Mouse (Mus musculus) layer of hippocampus, adult 9-11 months (tissue): ENCODE data around the gene Dgkb.

ENCODE experiments used
- DNase-seq: peaks from one replicate; pipeline ENCODE4 v3.0.0; 2022

Dgkb gene

DNA sequence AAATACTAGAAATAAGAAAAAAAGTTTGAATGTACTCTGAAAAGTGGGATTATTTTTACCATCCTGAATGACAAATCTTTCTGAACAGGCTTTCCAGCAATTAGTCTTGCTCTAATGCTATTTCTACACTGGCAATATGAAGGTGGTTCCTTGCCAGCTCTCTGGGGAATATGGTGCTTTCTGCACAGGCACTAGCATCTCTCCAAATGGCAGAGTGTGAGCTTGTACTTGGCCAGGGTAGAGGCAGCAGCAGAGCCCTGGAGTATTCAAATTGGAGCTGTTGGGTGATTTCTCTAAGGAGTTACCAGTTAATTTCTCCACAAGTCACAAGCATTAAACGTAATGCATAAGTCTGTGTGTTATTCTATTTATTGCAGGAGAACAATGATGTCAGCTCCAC is 569.5 kb downstream of the Dgkb start:
- peak; percentile 90 for DNase-seq

DNA sequence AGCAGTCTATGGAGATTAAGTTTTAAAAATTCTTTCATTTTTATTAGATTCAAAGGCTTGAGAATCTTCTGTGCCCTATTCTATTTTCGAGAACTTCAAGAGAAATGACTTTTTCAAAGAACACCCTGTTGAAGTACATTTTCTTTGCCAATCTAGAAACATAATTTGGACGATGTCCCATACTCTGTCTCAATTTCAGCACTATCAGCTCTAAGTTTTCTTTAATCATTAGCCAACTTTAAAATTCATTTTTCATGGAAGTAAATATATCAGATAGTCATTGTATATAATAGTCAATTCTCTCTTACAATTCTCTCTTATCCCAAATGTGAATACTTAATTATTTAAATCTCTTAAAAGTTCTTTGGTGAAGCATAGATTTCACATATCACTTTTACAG is 570.1 kb downstream of the Dgkb start:
- no peak for DNase-seq

DNA sequence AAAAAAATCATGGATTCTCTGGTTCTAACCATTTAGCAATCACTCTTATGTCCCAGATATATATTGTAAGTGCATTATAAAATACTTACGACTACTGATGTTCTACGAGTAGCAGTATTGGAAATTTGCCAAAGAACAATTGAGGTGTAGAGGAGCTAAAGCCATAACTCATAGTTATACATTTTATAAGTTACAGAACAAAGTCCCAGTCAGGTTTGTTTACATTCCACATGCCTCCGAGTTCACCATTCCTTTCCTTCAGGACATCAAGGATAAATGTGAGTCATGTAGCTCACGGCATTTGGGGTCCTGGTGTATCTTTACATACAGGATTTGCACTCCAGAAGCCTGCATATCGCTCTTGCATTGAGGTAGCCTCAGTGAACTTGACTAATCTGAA is 570.7 kb downstream of the Dgkb start:
- no peak for DNase-seq

DNA sequence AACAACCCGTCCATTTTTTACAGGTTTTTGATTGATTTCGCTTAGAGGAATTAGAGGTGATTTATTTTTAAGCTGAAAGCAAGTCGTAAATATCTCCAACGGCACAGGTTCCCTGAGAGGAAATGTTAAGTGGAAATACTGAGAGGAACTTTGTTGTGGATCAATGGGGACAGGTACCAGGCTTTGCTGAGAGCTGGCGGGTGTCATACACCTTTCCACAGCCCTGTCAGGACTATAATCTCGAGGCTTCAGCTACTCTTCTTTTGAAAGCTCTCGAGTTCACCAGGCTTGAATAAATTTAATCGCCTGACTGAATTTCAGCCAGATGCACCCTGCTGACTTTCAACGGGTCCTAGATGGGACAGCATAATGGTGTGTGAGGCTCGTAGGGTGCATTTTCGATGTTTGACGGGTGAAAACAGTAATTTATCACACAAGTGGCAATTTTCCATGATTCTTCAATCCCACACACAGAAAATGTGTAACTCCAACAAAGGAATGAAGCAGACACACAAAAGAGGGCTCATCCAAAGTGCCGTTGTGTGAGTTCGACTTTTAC is 580.3 kb downstream of the Dgkb start:
- no peak for DNase-seq

DNA sequence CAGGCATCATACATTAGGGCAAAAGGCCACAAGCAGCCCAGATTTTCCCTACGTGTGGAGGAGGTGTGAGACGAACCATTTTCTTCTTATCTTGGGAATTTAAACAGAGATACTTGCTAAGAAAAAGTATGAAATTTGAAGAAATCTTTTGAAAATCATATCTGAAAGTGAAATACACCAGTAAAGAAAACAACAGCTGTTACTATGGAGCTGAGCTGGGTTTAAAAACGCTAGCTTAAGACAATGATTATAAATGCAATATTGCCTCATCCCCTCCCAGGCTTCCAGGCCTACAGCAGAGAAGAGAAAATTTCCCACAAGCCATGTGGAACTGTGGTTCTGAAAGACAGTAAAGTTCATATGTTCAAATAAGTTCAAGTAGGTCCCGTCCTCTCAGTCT is 582.6 kb downstream of the Dgkb start:
- peak; percentile 13 for DNase-seq

DNA sequence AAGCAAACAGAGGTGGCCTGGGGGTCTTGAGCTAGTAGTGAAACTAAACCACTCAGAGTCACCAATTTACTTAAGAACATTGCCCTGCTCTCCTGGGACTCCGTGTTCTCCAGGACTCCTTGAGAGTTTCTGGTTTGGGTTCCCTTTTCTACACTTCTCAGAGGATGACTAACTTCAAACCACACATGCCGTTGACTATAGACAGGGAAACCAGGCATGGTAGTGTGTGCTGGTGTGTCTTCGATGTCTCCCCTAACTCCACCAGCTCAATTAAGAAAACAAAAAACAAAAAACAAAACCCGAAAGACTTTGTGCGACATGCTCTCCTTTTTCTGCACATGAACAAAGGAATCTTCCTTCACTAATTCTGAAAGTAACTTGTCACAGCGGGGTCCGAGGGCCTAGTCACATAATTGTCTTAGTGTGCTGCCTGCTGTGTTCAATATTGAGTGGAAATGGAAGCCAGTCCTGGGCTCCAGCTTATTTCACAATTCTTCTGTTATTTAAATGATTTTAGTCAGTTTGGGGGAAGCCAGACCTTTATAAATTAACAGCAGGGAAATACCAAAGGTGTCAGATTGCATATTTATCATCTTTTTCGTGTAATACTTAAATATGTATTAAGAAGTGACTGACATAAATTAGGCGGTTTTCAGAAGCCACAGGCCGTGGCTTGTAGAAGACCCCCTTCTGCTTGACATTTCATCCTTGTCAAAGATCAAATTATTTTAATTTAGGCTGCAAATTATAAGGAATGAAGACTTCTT is 618.0 kb downstream of the Dgkb start:
- DNase-seq = no peak

DNA sequence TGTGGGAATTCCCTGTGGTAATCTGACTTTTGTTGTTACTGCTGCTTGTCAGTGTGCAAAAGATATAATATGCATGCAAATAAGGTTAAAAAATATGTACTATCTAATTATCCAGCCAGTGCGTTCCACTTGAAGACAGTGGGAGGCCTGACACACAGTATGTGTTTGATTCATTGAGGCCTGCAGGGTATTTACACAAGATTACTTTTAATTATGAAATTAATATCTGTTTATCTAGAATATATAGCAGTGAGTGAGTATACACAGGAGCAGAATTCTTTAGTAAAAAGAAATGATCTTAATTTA is 618.6 kb downstream of the Dgkb start:
- no peak for DNase-seq

DNA sequence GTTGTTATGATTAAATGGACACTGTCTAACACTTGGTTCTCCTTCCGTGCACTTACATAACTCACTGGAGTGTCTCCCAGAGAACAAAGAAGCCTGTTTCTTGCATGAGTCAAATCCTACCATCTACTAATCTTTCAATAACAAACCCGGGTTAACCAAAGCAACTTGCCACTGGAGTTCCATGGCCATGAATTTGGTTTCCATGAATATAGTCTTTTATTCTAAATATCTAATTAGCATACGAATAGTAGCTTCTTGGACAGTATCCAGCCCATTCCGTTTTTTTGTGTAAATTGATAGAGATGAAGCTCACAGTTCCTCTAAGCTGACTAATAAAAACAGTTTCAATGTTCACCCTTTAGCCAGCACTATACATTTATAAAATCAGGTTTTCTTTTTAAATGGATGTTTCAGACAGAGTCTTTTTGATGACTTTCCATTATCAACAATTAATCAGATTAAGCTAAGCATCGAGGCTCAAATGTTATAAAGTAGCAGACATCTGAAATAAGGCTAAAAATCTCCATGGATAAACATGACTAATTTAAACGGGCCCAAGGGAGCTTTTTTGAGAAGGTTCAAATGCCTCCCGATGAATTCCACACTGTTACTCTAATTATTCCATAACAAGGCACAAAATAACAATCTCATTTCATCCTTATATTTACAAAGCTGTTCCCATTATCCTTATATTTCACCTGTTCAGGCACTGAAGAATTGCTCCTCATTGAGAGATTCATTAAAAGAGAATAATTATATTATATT is 633.0 kb downstream of the Dgkb start:
- DNase-seq = no peak

DNA sequence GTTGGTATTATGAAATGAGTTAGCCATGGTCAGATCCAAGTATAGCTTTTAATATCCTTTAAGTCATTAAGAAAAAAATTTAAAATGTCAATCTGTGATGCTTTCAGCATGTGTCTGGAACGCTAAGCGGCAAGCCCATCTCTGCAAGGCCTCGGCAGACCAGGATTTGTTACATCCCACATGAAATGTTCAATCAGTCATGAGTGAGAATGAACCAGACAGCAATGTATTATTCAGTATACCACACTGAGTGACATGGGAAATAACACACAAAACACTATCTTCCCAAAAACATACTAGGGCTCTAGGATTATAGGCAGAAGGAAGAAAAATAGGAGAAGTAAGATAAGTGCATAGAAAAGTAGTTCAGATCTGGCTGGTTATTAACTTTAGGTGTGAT is 634.2 kb downstream of the Dgkb start:
- DNase-seq = no peak

DNA sequence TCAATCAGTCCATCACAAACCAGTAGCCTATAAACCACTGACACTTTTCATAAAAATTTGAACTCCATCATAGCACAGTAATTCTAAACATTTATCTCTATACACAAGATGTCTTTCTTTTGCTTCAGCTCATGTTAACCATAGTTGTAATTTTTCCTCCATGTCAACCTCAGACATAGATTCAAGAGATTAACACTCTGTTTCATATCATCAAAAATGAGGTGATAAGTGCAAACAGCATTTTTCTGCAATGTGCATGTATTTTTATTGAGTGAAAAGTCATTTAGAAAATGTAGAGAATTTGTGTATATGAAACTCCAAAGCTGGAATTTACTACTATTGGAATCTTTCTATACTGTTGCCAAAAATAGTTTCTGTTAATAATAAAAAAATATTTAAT is 650.7 kb downstream of the Dgkb start:
- DNase-seq = no peak

DNA sequence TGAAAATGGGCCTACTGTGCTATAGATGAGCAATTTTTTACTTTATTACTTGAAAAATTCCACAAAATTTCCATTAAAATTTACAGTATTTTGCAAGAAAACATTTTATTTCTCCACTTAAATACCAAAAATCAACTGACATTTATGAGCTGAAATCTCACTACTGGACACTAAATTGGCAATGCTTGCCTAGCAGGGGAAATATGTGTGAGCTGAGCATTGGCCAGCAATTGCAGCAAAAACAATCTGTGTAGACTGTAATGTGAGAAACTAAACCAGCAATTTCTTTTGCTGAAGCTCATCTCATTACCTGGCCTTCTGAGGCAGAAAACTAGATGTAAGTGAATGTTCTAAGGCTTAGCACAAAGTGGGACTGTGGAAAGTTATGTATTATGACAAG is 651.1 kb downstream of the Dgkb start:
- DNase-seq = no peak

DNA sequence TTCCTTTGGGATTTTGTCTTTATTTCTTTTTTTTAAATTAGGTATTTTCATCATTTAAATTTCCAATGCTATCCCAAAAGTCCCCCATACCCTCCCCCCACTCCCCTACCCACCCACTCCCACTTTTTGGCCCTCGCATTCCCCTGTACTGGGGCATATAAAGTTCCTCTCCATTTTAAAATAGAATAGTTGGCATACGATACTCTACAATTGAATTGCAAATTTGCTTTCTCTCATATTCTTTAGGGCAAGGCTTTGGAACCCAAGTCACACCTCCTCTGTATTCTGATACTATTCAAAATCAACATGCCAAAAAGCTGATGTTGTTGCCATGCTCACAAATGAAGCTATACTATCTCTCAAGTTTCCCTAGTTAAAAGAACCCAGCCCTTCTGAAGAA is 679.7 kb downstream of the Dgkb start:
- no peak for DNase-seq

DNA sequence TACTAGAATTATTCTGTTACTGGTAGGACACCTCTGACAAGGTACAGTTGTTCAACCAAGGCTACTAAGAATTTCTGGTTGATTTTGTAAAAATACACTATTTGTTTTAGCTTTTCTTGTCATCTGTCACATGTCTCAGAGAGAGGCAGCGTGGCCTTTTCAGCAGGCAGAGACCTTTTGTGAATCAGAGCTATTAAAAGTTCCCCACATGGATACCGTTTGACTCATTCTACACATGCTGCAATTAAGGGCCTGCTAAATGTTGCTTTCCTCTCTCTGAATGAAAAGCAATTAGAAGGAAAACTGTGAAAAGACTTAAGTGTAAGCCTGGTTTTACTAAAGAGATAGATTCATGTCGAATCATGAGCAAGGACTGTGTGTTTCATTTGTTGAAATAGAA is 683.4 kb downstream of the Dgkb start:
- no peak for DNase-seq

DNA sequence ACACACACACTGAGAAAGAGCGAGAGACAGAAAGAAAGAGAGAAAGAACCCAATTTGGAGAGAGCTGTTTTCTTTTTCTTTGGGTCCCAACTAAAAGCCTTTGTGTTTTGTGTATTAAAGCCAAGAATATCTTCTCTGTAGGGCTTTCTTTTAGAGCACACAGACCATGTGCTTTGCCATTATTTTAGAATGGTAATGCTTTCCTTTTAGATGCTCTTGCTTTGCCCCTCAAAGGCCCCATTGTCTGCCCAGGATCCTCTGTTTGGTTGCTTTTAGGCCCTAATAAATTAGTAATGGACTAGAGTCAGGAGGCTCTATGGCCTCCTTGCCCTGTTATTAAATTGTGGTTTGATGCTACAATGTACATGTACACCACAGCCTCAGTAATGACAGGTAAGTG is 690.7 kb downstream of the Dgkb start:
- no peak for DNase-seq

DNA sequence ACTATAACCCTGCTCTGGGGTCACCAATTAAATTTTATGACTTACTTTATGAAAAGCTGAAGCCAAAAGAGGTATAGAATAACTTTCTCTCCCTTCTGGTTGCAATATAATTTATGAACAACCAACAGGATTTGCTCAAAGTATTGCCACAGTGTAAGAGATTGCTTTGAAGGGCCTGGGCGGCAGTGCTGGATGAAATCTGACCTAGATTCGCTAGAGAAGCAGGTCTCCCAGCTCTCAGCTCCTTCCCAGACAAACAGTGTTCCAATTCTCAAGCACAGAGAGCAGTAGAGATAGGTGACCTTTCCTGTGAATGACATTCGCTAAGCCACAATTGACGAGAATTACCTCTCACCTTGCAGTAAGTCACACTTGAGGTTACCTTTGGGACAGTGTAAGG is 727.9 kb downstream of the Dgkb start:
- no peak for DNase-seq

DNA sequence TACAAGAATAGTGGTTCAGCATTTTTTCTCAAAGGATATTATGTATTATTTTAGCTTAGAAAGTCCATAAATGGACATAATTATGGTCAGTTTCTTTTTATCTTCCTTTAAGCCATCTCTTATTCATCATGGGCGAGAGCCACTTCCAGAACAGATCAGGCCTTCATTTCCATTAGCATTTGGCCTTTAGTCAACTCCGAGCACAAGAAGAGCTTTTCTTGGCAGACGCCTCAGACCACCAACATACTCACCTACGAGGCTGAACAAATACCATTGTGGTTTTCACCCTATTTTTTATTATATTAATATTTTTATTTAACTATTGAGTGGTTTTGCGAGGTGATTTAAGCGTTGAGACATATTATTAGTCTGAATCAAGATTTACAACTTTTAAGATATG is 759.6 kb downstream of the Dgkb start:
- DNase-seq = no peak

DNA sequence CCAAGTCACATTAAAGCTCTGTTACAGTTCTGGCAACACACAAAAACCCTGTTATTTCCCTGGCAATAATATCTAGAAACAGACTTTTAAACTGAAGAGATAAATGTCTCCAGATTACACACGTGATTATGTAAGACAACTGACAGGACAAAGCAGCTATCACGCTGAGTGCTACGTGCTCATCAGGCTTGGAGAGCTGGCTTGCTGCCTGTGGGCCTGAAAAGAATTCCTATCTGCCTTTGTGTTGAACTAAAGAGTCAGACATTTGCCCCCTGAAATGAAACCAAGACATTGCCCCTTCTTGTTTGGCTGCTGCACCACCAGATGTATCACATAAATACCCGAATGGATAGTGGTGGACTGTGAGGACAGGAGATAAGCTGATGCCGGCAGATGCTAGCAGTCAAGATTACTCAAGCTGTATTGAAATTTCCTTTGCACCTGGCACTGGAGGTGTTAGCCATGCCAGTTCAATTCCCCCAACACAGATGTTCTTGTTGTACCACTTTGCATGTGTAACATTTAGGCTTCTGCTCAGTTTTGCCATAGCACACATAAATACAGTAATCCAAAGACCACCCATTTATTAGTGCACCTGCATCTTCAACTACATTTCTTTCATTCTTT is 761.8 kb downstream of the Dgkb start:
- no peak for DNase-seq

DNA sequence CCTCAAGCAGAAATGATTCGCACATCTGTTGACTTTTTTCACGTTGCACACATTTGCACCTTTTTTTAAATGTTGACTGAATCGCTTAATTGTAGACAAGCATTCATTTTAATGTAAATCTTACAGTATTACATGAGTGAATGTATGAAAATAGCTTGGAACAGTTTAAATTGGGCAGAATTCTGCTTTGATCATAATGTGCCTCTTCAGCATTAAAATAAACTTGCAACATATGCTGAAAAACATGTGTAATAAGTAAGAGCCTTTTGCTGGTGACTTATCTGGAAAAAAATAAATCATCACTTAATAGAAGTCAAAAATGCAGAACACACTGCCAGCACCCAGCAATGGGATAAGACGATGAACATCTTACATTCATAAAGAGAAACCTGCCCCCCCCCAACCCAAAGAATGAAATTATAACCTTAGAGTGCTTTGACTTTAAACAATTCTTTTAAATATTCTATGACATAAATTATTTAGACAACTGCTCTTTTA is 768.9 kb downstream of the Dgkb start:
- DNase-seq = no peak

DNA sequence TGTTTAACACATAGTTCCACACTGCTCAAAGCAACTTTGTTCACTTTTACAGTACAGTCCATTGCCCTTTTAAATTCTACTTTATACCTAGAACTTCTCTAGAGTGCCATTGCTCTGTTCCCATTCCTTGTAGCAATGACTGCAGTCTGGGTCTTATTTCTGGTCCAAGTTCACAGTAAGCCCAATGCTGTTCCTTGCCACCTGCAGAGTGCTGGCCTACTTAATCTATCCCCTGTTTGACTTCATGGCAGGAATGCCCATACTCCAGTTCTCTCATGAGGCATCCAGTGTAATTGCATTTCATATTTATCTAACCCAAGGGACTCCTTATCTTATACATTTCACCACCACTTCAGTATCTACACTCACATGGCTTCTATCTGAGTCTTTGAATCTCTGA is 772.4 kb downstream of the Dgkb start:
- DNase-seq = no peak

DNA sequence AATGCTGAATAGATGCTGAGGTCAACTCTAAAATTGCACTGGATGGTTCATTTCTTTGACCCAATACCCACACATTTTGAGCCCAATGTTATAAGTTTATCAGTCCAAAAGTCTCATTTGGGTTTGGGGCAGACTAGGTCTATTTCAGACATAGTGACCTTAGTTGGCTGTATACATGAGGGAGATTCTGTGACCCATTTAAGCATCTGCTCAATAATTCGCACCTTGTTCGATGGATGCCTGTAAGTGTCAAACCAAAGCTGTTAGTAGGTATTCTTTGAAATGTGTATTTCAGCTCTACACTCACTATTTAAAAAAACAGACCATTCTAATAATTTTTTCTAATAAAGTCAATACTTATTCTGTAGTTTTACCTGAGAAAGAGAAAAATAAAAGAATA is 776.1 kb downstream of the Dgkb start:
- DNase-seq = no peak

DNA sequence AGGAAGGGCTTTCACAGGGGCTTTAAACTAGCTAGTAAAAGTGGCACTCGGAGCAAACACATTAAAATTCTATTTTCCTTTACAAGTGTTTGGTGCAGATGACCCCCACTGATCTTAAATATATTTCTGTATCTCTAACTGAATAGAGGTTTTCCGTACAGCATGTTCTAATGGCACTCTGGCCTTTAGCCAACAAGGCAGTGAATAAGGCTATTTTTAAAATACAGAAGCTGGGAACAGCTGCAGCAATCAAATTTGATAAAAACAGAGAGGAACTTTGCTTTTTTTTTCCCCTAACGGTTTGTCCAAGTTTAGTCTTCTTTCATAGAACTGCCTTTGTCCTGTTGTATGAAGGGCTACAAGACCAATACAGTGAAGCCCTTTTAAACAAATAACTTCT is 776.5 kb downstream of the Dgkb start:
- DNase-seq = no peak

DNA sequence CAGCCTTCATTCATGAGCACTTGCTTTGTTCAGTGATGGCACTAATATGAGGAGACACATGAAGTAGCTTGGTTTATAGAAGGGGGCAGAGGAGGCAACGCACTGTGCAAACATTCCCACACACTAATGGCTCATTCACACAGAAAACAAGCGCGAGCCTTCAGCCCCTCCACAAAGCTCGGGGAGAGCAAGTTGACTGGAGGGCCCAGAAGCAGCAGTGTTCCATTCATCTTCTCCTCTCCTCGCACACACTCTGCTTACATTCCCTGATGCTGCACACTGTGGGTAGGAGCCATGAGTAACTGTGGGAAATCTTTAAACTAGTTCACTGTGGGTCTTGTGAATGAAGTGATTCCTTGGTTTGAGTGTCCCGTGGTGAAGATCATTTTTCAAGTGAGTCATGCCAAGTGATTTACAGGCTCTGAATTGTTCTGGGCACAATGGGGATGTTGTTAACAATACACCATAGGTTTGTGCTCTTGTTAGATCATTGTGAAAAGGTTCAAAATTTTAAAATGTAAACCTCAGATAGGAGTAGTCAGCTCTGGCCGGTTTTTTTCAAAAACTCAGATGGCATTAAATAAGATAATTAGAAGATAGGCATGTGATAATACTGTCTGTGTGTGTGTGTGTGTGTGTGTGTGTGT is 779.0 kb downstream of the Dgkb start:
- DNase-seq = no peak

DNA sequence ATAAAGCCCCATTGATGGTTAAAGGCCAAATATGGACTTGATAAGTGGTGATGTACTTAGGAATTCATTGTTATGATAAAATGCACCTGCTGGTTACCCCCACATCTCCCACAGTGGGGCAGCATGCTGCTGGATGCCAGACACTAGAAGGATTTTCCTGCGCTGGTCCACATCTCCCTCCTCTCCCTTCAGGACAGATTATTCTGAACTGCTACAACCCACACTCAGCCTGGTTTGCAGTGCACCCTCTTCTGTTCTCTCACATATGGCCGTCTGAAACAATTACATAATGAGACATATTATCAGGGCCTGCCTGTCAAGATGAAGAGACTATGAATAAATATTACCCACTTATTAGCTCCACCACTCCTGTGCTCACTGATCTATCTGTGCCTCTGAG is 780.6 kb downstream of the Dgkb start:
- peak; percentile 80 for DNase-seq
